Mouse (Mus musculus) bone marrow macrophage, adult 2 months (primary cell): Measurements from ENCODE around the gene Speer4b. TPM values are rescaled to one million over a fixed set of nuclear protein-coding genes. Genes with fewer than 3 reads are reported as not detected.
"Not testable (repeated sequence)": the region's sequence is repeated elsewhere in the genome, so short reads cannot be mapped to it uniquely, and the experiment has no call there.

ENCODE experiments used
- H3K27ac ChIP-seq: 2 replicates; pipeline ENCODE4 v1.5.1; 2012; ENCODE audit warnings: low read depth, low read length; ENCODE audit not compliant: insufficient read depth
- H3K4me1 ChIP-seq: 2 replicates; pipeline ENCODE4 v1.6.1; 2012; ENCODE audit warnings: low read length; ENCODE audit not compliant: control insufficient read depth, insufficient read depth
- H3K4me3 ChIP-seq: 2 replicates; pipeline ENCODE4 v1.5.1; 2012; ENCODE audit warnings: mild to moderate bottlenecking, low read length, moderate library complexity; ENCODE audit not compliant: insufficient read depth
- CTCF ChIP-seq: IDR thresholded peaks from 2 replicates; pipeline ENCODE4 v1.5.1; 2012; ENCODE audit warnings: low read depth, mild to moderate bottlenecking, low read length, moderate library complexity
- POLR2A ChIP-seq: IDR thresholded peaks from 2 replicates; pipeline ENCODE4 v1.6.1; 2012; ENCODE audit warnings: mild to moderate bottlenecking, low read depth, low read length, borderline replicate concordance
- polyA plus RNA-seq: library from polyadenylated mRNA; stranded (reverse); fragments of >200 nt; gene quantifications from 2 replicates; pipeline ENCODE4 v1.2.4, GENCODE M21; 2012; ENCODE audit not compliant: missing spikeins, insufficient read depth, insufficient read length

The Speer4b gene
- polyA plus RNA-seq = not detected in 2 replicates

- not testable (repeated sequence) for H3K4me1 ChIP-seq, H3K4me3 ChIP-seq, H3K27ac ChIP-seq
These were observed at the start of gene Speer4b for GRCm38 (mm10) chr5:27501338-27501737. Gene Speer4b, minus strand, starts transcription at chr5:27501438.

- Histone ChIP-seq H3K4me3 (no peak overlapping the region), H3K27ac (no peak overlapping the region), H3K4me1 (no peaks in the 10 kb centered on the region)
- TF ChIP-seq CTCF = no peak
These were observed 48.1 kb upstream of the Speer4b start for GRCm38 (mm10) chr5:27549291-27549690.

GRCm38 (mm10) chr5:27544816-27545270 lies 43.6 kb upstream of the Speer4b start:
- Histone ChIP-seq H3K4me3 (no peak overlapping the region), H3K27ac (no peak overlapping the region), H3K4me1 (no peaks in the 10 kb centered on the region)
- TF ChIP-seq CTCF (no peak), POLR2A (no peak)

DNA sequence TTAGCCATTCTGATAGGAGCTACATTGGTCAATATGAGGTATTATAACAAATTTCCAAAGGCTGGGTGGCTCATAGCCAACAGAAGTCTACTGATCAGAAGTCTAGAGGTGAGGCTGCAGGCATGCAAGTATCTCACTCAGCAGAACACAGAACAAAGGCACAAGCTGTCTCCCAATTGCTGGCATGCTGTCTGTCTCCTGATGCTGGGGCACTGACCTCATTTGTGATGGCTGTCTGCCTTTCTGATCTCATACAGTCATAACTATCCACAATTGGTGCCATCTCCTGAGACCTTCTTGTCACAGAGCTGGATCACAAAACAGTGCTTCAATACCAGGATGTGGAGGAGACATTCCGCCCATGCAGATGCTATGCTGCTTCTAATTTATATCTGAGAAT lies 25.7 kb upstream of the Speer4b start:
- H3K4me3 ChIP-seq = no peak overlapping the region
- H3K4me1 ChIP-seq = no peaks in the 10 kb centered on the region
- H3K27ac ChIP-seq = no peak overlapping the region
- no peak for TF ChIP-seq CTCF
- no peak for TF ChIP-seq POLR2A

DNA sequence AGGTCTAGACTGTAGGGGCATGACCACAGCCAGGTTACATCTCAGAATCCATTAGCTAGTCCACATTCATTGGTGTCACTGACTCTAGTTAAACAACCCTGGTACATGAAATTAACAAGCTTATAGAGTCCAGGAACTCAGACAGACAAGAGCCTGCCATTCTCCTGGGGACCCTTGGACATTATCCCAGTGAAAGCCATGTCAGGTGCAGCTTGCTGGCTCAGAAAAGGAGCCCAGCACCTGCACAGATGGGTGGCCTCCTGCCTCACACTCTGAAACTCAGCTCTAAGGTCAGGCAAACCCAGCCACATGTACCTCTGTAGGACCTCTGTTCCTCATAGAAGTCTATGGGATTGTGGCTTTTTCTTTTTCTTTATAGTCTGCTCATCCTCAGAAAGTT lies 17.5 kb upstream of the Speer4b start:
- TF ChIP-seq CTCF (no peak), POLR2A (no peak)
- H3K4me1 ChIP-seq = no peaks in the 10 kb centered on the region
- no peak overlapping the region for H3K27ac ChIP-seq
- no peak overlapping the region for H3K4me3 ChIP-seq

DNA sequence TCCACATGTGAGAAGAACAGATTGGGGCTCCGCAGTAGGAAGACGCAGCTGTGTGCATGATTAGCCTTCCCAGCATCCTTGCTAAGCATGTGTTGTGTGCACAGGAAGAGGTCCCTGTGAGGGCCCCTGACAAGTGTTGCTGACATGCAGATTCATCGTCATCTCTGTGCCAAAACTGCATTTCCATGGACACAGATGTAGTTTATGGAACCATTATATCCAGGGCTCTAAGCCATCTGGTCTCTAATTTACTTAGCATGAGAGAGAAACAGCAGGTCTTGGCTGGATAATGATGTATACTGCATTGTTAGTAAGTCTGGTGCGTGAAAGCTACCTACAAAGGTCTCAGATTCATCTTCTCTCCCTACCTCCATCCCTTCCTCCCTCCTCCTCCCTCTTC lies 10.3 kb downstream of the Speer4b start:
- no peak for TF ChIP-seq CTCF
- no peak for TF ChIP-seq POLR2A
- Histone ChIP-seq H3K4me3 (no peak overlapping the region), H3K27ac (no peak overlapping the region), H3K4me1 (no peaks in the 10 kb centered on the region)

- Histone ChIP-seq H3K27ac (no peak overlapping the region), H3K4me3 (no peak overlapping the region)
- no peak for TF ChIP-seq CTCF
- TF ChIP-seq POLR2A = no peak
These were observed 15.1 kb downstream of the Speer4b start for GRCm38 (mm10) chr5:27486138-27486537.

DNA sequence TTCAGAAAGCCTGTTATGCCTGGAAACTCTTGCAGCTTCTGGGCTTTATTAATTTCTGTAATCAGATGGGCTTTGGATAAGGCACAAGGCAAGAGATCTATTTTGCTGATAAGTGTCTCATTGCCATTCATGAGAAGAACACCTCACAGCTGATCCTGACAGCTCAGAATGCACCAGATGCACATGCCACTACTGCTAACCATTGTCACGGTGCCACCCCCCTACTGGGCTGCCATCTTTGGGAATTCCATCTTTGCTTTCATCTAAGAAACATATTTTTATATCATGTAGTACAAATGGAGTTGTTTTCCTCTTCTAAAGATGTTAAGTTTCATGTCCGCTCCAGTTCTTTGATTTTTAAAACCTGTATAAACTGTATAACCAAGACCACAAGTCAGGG lies 19.5 kb downstream of the Speer4b start:
- Histone ChIP-seq H3K27ac (no peak overlapping the region), H3K4me1 (no peaks in the 10 kb centered on the region), H3K4me3 (no peak overlapping the region)
- TF ChIP-seq POLR2A (no peak), CTCF (no peak)

More at GRCm38 (mm10) chr5:27486138-27486537, 15.1 kb downstream of the Speer4b start:
- no peaks in the 10 kb centered on the region for H3K4me1 ChIP-seq

- Histone ChIP-seq H3K4me3 (no peak overlapping the region), H3K4me1 (no peaks in the 10 kb centered on the region), H3K27ac (no peak overlapping the region)
- no peak for TF ChIP-seq POLR2A
- TF ChIP-seq CTCF = no peak
These were observed 26.2 kb downstream of the Speer4b start for GRCm38 (mm10) chr5:27474964-27475465.

DNA sequence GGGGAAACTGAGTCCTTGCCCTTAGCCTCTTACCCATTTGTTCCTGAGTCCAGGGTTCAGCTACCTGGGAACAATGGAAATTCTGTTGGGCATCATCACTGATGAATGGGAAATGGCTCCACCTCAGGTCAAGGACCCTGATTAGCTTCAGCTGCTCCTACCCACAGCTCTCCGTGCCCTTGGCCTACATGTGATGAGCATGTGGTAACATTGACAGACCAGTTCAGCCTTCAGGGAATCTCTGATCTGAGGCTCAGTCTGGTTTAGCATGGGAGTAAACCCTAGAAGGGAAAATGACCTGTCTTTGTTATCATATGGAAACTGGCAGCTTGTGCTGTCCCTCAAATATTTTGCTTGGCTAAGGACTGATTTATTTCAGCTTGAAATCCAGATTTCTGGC lies 43.6 kb downstream of the Speer4b start:
- no peak overlapping the region for H3K27ac ChIP-seq
- no peak for TF ChIP-seq CTCF
- no peak for TF ChIP-seq POLR2A
- no peak overlapping the region for H3K4me3 ChIP-seq
- no peaks in the 10 kb centered on the region for H3K4me1 ChIP-seq

GRCm38 (mm10) chr5:27456981-27457380 lies 44.3 kb downstream of the Speer4b start:
- H3K4me1 ChIP-seq = no peaks in the 10 kb centered on the region
- H3K4me3 ChIP-seq = no peak overlapping the region
- TF ChIP-seq POLR2A (no peak), CTCF (no peak)
- no peak overlapping the region for H3K27ac ChIP-seq
